Mouse (Mus musculus) kidney, embryonic 15.5 days (tissue): Measurements from ENCODE around the gene Myo9b. TPM values are rescaled to one million over a fixed set of nuclear protein-coding genes. Genes with fewer than 3 reads are reported as not detected.

Experiments used
- ATAC-seq: fragments of 200-750 bp; cut with Nextera tagmentation; replicated peaks from 2 replicates; pipeline ENCODE4 v1.8.0; 2017; ENCODE audit warnings: moderate TSS enrichment; ENCODE audit not compliant: low FRiP score
- H3K27ac ChIP-seq: fragments of 300-500 bp; sonication (generic); 2 replicates; pipeline ENCODE4 v1.5.1; 2015; ENCODE audit warnings: mild to moderate bottlenecking, inconsistent platforms
- H3K27me3 ChIP-seq: fragments of 300-500 bp; sonication (generic); 2 replicates; pipeline ENCODE4 v1.6.1; 2015; ENCODE audit warnings: inconsistent platforms
- H3K36me3 ChIP-seq: fragments of 300-500 bp; sonication (generic); 2 replicates; pipeline ENCODE4 v1.6.1; 2015; ENCODE audit warnings: inconsistent platforms
- H3K4me1 ChIP-seq: fragments of 300-500 bp; sonication (generic); 2 replicates; pipeline ENCODE4 v1.6.1; 2015; ENCODE audit warnings: inconsistent platforms
- H3K4me2 ChIP-seq: fragments of 300-500 bp; sonication (generic); 2 replicates; pipeline ENCODE4 v1.6.1; 2015; ENCODE audit warnings: moderate library complexity, mild to moderate bottlenecking, inconsistent platforms
- H3K4me3 ChIP-seq: fragments of 300-500 bp; sonication (generic); replicated peaks from 2 replicates; pipeline ENCODE4 v1.5.1; 2015; ENCODE audit warnings: mild to moderate bottlenecking, inconsistent platforms
- H3K9ac ChIP-seq: fragments of 300-500 bp; sonication (generic); 2 replicates; pipeline ENCODE4 v1.6.1; 2015; ENCODE audit warnings: mild to moderate bottlenecking, inconsistent platforms
- H3K9me3 ChIP-seq: fragments of 300-500 bp; sonication (generic); replicated peaks from 2 replicates; pipeline ENCODE4 v1.6.1; 2016; ENCODE audit warnings: inconsistent platforms
- WGBS: fragments of 180-500 bp; shearing (Covaris S2); methylation state at CpG from one replicate; pipeline ENCODE4 v1.1.7; 2015; ENCODE audit warnings: mixed read lengths; 5-methylcytosine and 5-hydroxymethylcytosine counted together
- polyA plus RNA-seq: library from polyadenylated mRNA; unstranded; fragments of >200 nt; fragmentation: Nextera tagmentation; extraction: Ambion mirVana; gene quantifications from 2 replicates; pipeline ENCODE4 v1.2.1, GENCODE M21; 2015

Myo9b gene
- polyA plus RNA-seq, 1 experiment from 2014 or later: 23.6 TPM

DNA sequence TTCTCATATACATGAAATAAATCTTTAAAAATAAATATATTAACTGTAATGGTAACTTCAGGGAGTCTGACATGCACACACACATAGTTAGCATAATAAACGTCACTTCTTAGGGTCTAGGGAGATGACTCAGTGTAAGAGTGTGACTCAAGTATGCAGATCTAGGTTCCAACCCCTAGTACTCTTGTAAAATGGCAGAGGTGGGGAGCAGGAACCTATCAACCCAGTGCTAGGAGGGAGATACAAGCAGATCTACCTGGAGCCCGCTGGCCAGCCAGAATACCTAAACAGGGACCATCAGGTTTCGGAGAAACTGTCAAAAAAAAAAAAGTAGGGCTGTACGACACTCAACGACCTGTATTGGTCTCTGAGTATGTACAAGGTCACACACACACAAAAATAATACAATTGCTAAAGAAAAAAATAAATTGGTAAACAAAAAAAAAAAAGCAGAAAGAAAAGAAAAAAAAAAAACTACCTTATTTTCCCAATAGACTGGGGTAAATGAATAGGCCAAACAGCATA is 98.3 kb downstream of the Myo9b start:
- Histone ChIP-seq H3K9ac (0 out of 2 replicates have a peak overlapping the region, but pooled peaks have one; percentile 22), H3K4me3 (peak overlapping the region; percentile 64), H3K27me3 (no peaks in the 10 kb centered on the region), H3K27ac (peak overlapping the region; percentile 90), H3K4me2 (peak overlapping the region; percentile 64), H3K36me3 (peaks cover 55% of the 10 kb centered on the region), H3K4me1 (peaks cover 46% of the 10 kb centered on the region), H3K9me3 (no peaks in the 10 kb centered on the region)
- WGBS: 18% methylated on average over 5 of the region's 5 CpGs
- ATAC-seq: no peak

GRCm38 (mm10) chr8:71371236-71371848 is 98.8 kb downstream of the Myo9b start, which contains the start of gene Ocel1:
Gene Ocel1 (plus strand): TSS chr8:71371298.
- ATAC-seq: peak; percentile 84
- Histone ChIP-seq H3K9me3 (no peaks in the 10 kb centered on the region), H3K27me3 (no peaks in the 10 kb centered on the region), H3K4me1 (peaks cover 48% of the 10 kb centered on the region), H3K4me2 (peak within 1 kb of the TSS; percentile 64), H3K36me3 (peaks cover 61% of the 10 kb centered on the region), H3K9ac (0 out of 2 replicates have a peak within 1 kb of the TSS, but pooled peaks have one; percentile 42), H3K27ac (peak within 1 kb of the TSS; percentile 90), H3K4me3 (peak within 1 kb of the TSS; percentile 64)
- 1% methylated on average over 68 of the region's 68 CpGs for WGBS

DNA sequence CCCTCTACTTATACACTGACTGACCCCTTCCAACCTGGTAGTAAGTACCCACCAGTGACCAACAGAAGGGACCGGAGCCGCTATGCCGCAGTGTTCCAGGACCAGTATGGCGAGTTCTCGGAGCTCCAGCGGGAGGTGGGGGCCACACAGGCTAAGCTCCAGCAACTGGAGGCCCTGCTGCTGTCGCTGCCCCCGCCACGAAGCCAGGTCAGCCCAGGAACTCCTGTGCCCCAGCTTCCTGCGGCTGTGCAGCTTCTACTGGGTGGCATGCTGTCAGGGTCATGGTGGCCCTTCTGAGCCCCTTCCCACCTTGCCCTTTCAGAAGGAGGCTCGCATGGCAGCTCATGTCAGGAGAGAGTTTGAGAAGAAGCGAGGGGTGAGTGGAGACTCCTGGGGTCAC is 99.9 kb downstream of the Myo9b start:
- no peak for ATAC-seq
- Histone ChIP-seq H3K9ac (no peak overlapping the region), H3K27ac (0 out of 2 replicates have a peak overlapping the region, but pooled peaks have one; percentile 90), H3K36me3 (peaks cover 72% of the 10 kb centered on the region), H3K27me3 (no peaks in the 10 kb centered on the region), H3K9me3 (no peaks in the 10 kb centered on the region), H3K4me2 (no peak overlapping the region), H3K4me3 (no peak overlapping the region), H3K4me1 (peaks cover 57% of the 10 kb centered on the region)
- WGBS: 86% methylated on average over 12 of the region's 12 CpGs

- Histone ChIP-seq H3K27ac (no peak overlapping the region), H3K9me3 (no peaks in the 10 kb centered on the region), H3K4me2 (no peak overlapping the region), H3K9ac (no peak overlapping the region), H3K4me3 (no peak overlapping the region), H3K36me3 (peaks cover 77% of the 10 kb centered on the region), H3K27me3 (no peaks in the 10 kb centered on the region), H3K4me1 (peaks cover 57% of the 10 kb centered on the region)
- WGBS: 97% methylated on average over 3 of the region's 3 CpGs
- no peak for ATAC-seq
Observed at GRCm38 (mm10) chr8:71373000-71373399, 100.5 kb downstream of the Myo9b start.

GRCm38 (mm10) chr8:71374616-71375206 is 102.2 kb downstream of the Myo9b start:
- Histone ChIP-seq H3K27ac (peak overlapping the region; percentile 75; the same call in 1 of the 2 replicates), H3K4me1 (peaks cover 66% of the 10 kb centered on the region), H3K27me3 (no peaks in the 10 kb centered on the region), H3K4me2 (no peak overlapping the region), H3K9me3 (no peaks in the 10 kb centered on the region), H3K36me3 (peaks cover 68% of the 10 kb centered on the region), H3K4me3 (no peak overlapping the region), H3K9ac (no peak overlapping the region)
- WGBS: 61% methylated on average over 17 of the region's 17 CpGs
- ATAC-seq: peak; percentile 5; the same call in 1 of the 2 replicates

- H3K36me3 ChIP-seq: peaks cover 64% of the 10 kb centered on the region
- ATAC-seq: peak; percentile 9; the same call in 1 of the 2 replicates
- no peaks in the 10 kb centered on the region for H3K27me3 ChIP-seq
- H3K27ac ChIP-seq: peak overlapping the region; percentile 75
- peak overlapping the region; percentile 59 for H3K4me2 ChIP-seq
- WGBS: 8% methylated on average over 73 of the region's 74 CpGs
- H3K9ac ChIP-seq: peak overlapping the region; percentile 30
- H3K4me1 ChIP-seq: peaks cover 69% of the 10 kb centered on the region
- H3K4me3 ChIP-seq: peak overlapping the region; percentile 26
- H3K9me3 ChIP-seq: no peaks in the 10 kb centered on the region
Observed at GRCm38 (mm10) chr8:71375581-71376422, 103.3 kb downstream of the Myo9b start.

- Histone ChIP-seq H3K27ac (peak overlapping the region; percentile 75), H3K27me3 (no peaks in the 10 kb centered on the region), H3K4me2 (peak overlapping the region; percentile 59), H3K36me3 (peaks cover 64% of the 10 kb centered on the region), H3K4me3 (peak overlapping the region; percentile 26), H3K9me3 (no peaks in the 10 kb centered on the region), H3K4me1 (peaks cover 68% of the 10 kb centered on the region), H3K9ac (peak overlapping the region; percentile 30; the same call in 1 of the 2 replicates)
- WGBS: 49% methylated on average over 8 of the region's 8 CpGs
- no peak for ATAC-seq
Observed at GRCm38 (mm10) chr8:71376423-71377030, 104.0 kb downstream of the Myo9b start.

- H3K36me3 ChIP-seq: peaks cover 45% of the 10 kb centered on the region
- ATAC-seq: no peak
- no peaks in the 10 kb centered on the region for H3K27me3 ChIP-seq
- H3K9ac ChIP-seq: peak overlapping the region; percentile 91
- 38% methylated on average over 4 of the region's 4 CpGs for WGBS
- H3K4me1 ChIP-seq: peaks cover 83% of the 10 kb centered on the region
- H3K9me3 ChIP-seq: no peaks in the 10 kb centered on the region
- H3K4me2 ChIP-seq: peak overlapping the region; percentile 90
- peak overlapping the region; percentile 88 for H3K4me3 ChIP-seq
- peak overlapping the region; percentile 99 for H3K27ac ChIP-seq
Observed at GRCm38 (mm10) chr8:71379008-71379407, 106.5 kb downstream of the Myo9b start.

GRCm38 (mm10) chr8:71379512-71380075 is 107.1 kb downstream of the Myo9b start:
- Histone ChIP-seq H3K9me3 (no peaks in the 10 kb centered on the region), H3K4me1 (peaks cover 80% of the 10 kb centered on the region), H3K9ac (peak overlapping the region; percentile 91), H3K36me3 (peaks cover 39% of the 10 kb centered on the region), H3K27me3 (no peaks in the 10 kb centered on the region), H3K27ac (peak overlapping the region; percentile 99), H3K4me3 (peak overlapping the region; percentile 88), H3K4me2 (peak overlapping the region; percentile 90)
- no peak for ATAC-seq
- WGBS: 28% methylated on average over 3 of the region's 3 CpGs

DNA sequence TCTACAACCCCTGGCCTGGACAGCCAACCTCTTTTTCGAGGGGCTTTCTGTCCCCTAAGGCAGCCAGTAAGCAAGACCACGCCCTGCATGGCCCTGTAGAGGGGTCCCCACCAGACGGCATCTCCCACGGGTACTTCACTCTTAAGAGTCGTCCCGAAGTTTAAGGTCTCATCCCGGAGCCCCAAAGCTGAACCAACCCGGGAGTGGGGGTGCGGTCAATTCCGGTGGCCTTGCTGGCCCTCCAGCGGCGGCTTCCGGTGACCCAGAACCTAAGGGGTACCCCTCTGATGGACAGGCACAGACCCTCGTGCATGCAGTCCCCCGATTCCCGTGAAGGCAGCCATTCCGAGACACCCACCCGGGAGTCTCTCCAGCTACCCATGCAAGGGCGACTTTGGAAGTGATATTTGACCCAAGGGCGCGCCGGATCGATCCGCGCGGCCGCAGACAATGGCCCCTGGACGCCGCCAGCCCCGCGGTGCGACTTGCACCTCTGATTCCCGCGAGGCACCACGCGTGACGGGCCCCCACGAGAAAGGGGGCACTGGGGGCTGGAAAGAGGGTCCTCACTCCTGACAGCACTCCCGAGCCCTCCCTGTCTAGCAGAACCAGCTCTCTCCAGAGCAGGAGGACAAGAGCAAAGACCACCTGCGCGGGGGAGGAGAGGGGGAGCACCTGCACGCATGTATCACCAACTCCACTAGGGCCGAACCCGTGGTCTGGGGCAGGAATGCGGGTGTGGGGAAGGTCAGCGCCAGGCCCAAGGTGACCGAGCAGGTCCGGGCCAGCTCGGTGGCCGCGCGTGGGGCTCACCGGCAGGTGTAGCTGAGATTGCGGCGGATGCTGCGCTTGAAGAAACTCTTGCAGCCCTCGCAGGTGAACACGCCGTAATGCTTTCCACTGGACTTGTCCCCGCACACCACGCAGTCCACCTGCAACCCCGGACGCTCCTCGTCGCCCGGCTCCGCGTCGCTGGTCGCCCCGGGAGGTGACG is 108.0 kb downstream of the Myo9b start:
- under 1% methylated on average over 72 of the region's 72 CpGs for WGBS
- H3K4me1 ChIP-seq: peaks cover 71% of the 10 kb centered on the region

More for the DNA sequence above, 108.0 kb downstream of the Myo9b start:
- peaks cover 30% of the 10 kb centered on the region for H3K36me3 ChIP-seq
- no peaks in the 10 kb centered on the region for H3K9me3 ChIP-seq
- ATAC-seq: no peak
- peak overlapping the region; percentile 88 for H3K4me3 ChIP-seq
- H3K27me3 ChIP-seq: no peaks in the 10 kb centered on the region
- H3K9ac ChIP-seq: peak overlapping the region; percentile 91
- peak overlapping the region; percentile 99 for H3K27ac ChIP-seq
- peak overlapping the region; percentile 90 for H3K4me2 ChIP-seq
